Mouse (Mus musculus) skeletal muscle tissue, postnatal 0 days (tissue): ENCODE data around the gene Clptm1l. TPM values are rescaled to one million over a fixed set of nuclear protein-coding genes. Genes with fewer than 3 reads are reported as not detected.

Experiments used
- polyA plus RNA-seq: library from polyadenylated mRNA; unstranded; fragments of >200 nt; fragmentation: Nextera tagmentation; extraction: Ambion mirVana; gene quantifications from 2 replicates; pipeline ENCODE4 v1.2.1, GENCODE M21; 2015

Gene Clptm1l
- polyA plus RNA-seq, result 46.3 and 56.3 TPM in 2 replicates

GRCm38 (mm10) chr13:73603522-73604155 lies at the start of gene Clptm1l:
Gene Clptm1l, plus strand, starts transcription at chr13:73604006.

GRCm38 (mm10) chr13:73626745-73627549 lies 23.1 kb downstream of the Clptm1l start, which contains the start of gene Tert:
Gene Tert, plus strand, starts transcription at chr13:73626911.

Other genes starting within 250 kb of the Clptm1l start
- gene Lpcat1, start 136.8 kb upstream of the Clptm1l start, polyA plus RNA-seq, result 10.7 and 10.8 TPM in 2 replicates
- gene Slc6a3, start 67.3 kb upstream of the Clptm1l start, polyA plus RNA-seq, result not detected in 2 replicates
- 0.13 and 0.23 TPM in 2 replicates for gene Tert, start 22.9 kb downstream of the Clptm1l start, polyA plus RNA-seq
- gene Slc6a18, start 74.0 kb downstream of the Clptm1l start, polyA plus RNA-seq, result 0.18 and 1.2 TPM in 2 replicates
- 0.06 and 0.19 TPM in 2 replicates for gene Slc6a19, start 100.9 kb downstream of the Clptm1l start, polyA plus RNA-seq
- 4.8 and 5.1 TPM in 2 replicates for gene Slc12a7, start 129.1 kb downstream of the Clptm1l start, polyA plus RNA-seq
- 1.6 and 1.7 TPM in 2 replicates for gene Nkd2, start 243.6 kb downstream of the Clptm1l start, polyA plus RNA-seq